Mouse (Mus musculus): Measurements from ENCODE around the gene Matn4. TPM values are rescaled to one million over a fixed set of nuclear protein-coding genes. Genes with fewer than 3 reads are reported as not detected.
A peak's percentile ranks its signal among the peaks of the same experiment; 100 is the strongest.

Gene Matn4
- polyA plus RNA-seq, 1 experiment, result 0.52 TPM

- H3K4me1 ChIP-seq (ENCODE audit: control insufficient read depth, insufficient read depth, insufficient read length, low read length), result peaks cover 24% of the 10 kb centered on the region
- H3K27ac ChIP-seq (replicated peaks; ENCODE audit: low read depth, low read length), result peak overlapping the region; percentile 95
- peak overlapping the region; percentile 89 for H3K4me3 ChIP-seq (ENCODE audit: insufficient read depth, low read depth, low read length)
Measured at GRCm38 (mm10) chr2:164441731-164442130, 36.8 kb upstream of the Matn4 start.

GRCm38 (mm10) chr2:164441155-164441554 lies 36.2 kb upstream of the Matn4 start:
- Histone ChIP-seq H3K27ac (replicated peaks; ENCODE audit: low read depth, low read length) (peak overlapping the region; percentile 95), H3K4me1 (ENCODE audit: control insufficient read depth, insufficient read depth, insufficient read length, low read length) (peaks cover 28% of the 10 kb centered on the region), H3K4me3 (ENCODE audit: insufficient read depth, low read depth, low read length) (peak overlapping the region; percentile 89)

- H3K27ac ChIP-seq (replicated peaks; ENCODE audit: low read depth, low read length), result peak overlapping the region; percentile 95
- H3K4me3 ChIP-seq (ENCODE audit: insufficient read depth, low read depth, low read length), result no peak overlapping the region
- peaks cover 34% of the 10 kb centered on the region for H3K4me1 ChIP-seq (ENCODE audit: control insufficient read depth, insufficient read depth, insufficient read length, low read length)
Measured at GRCm38 (mm10) chr2:164440314-164440713, 35.4 kb upstream of the Matn4 start.

- H3K4me1 ChIP-seq (ENCODE audit: control insufficient read depth, insufficient read depth, insufficient read length, low read length), result peaks cover 41% of the 10 kb centered on the region
- peak overlapping the region; percentile 15 for H3K27ac ChIP-seq (replicated peaks; ENCODE audit: low read depth, low read length)
- H3K4me3 ChIP-seq (ENCODE audit: insufficient read depth, low read depth, low read length), result no peak overlapping the region
Measured at GRCm38 (mm10) chr2:164439001-164439421, 34.1 kb upstream of the Matn4 start.

- no peak overlapping the region for H3K4me3 ChIP-seq (ENCODE audit: insufficient read depth, low read depth, low read length)
- peaks cover 47% of the 10 kb centered on the region for H3K4me1 ChIP-seq (ENCODE audit: control insufficient read depth, insufficient read depth, insufficient read length, low read length)
- peak overlapping the region; percentile 64; the same call in 1 of the 2 replicates for H3K27ac ChIP-seq (replicated peaks; ENCODE audit: low read depth, low read length)
Measured at GRCm38 (mm10) chr2:164438257-164438656, 33.3 kb upstream of the Matn4 start.

GRCm38 (mm10) chr2:164437710-164438109 lies 32.8 kb upstream of the Matn4 start:
- Histone ChIP-seq H3K4me3 (ENCODE audit: insufficient read depth, low read depth, low read length) (no peak overlapping the region), H3K27ac (replicated peaks; ENCODE audit: low read depth, low read length) (peak overlapping the region; percentile 64; the same call in 1 of the 2 replicates), H3K4me1 (ENCODE audit: control insufficient read depth, insufficient read depth, insufficient read length, low read length) (peaks cover 47% of the 10 kb centered on the region)

- no peak overlapping the region for H3K4me3 ChIP-seq (ENCODE audit: insufficient read depth, low read depth, low read length)
- H3K4me1 ChIP-seq (ENCODE audit: control insufficient read depth, insufficient read depth, insufficient read length, low read length), result peaks cover 49% of the 10 kb centered on the region
- H3K27ac ChIP-seq (replicated peaks; ENCODE audit: low read depth, low read length), result peak overlapping the region; percentile 89
Measured at GRCm38 (mm10) chr2:164436961-164437360, 32.0 kb upstream of the Matn4 start.

- Histone ChIP-seq H3K4me1 (ENCODE audit: control insufficient read depth, insufficient read depth, insufficient read length, low read length) (peaks cover 46% of the 10 kb centered on the region), H3K27ac (replicated peaks; ENCODE audit: low read depth, low read length) (peak overlapping the region; percentile 89), H3K4me3 (ENCODE audit: insufficient read depth, low read depth, low read length) (no peak overlapping the region)
Measured at GRCm38 (mm10) chr2:164436215-164436913, 31.4 kb upstream of the Matn4 start.

GRCm38 (mm10) chr2:164435216-164436090 lies 30.5 kb upstream of the Matn4 start:
- no peak overlapping the region for H3K4me3 ChIP-seq (ENCODE audit: insufficient read depth, low read depth, low read length)
- peak overlapping the region; percentile 89 for H3K27ac ChIP-seq (replicated peaks; ENCODE audit: low read depth, low read length)
- peaks cover 43% of the 10 kb centered on the region for H3K4me1 ChIP-seq (ENCODE audit: control insufficient read depth, insufficient read depth, insufficient read length, low read length)

GRCm38 (mm10) chr2:164434681-164435080 lies 29.7 kb upstream of the Matn4 start:
- Histone ChIP-seq H3K4me3 (ENCODE audit: insufficient read depth, low read depth, low read length) (no peak overlapping the region), H3K27ac (replicated peaks; ENCODE audit: low read depth, low read length) (peak overlapping the region; percentile 45), H3K4me1 (ENCODE audit: control insufficient read depth, insufficient read depth, insufficient read length, low read length) (peaks cover 38% of the 10 kb centered on the region)

GRCm38 (mm10) chr2:164433278-164433895 lies 28.4 kb upstream of the Matn4 start:
- Histone ChIP-seq H3K27ac (replicated peaks; ENCODE audit: low read depth, low read length) (peak overlapping the region; percentile 84), H3K4me3 (ENCODE audit: insufficient read depth, low read depth, low read length) (no peak overlapping the region)

GRCm38 (mm10) chr2:164432541-164433191 lies 27.7 kb upstream of the Matn4 start:
- Histone ChIP-seq H3K4me3 (ENCODE audit: insufficient read depth, low read depth, low read length) (no peak overlapping the region), H3K4me1 (ENCODE audit: control insufficient read depth, insufficient read depth, insufficient read length, low read length) (peaks cover 27% of the 10 kb centered on the region), H3K27ac (replicated peaks; ENCODE audit: low read depth, low read length) (peak overlapping the region; percentile 84)

More at GRCm38 (mm10) chr2:164433278-164433895, 28.4 kb upstream of the Matn4 start:
- peaks cover 28% of the 10 kb centered on the region for H3K4me1 ChIP-seq (ENCODE audit: control insufficient read depth, insufficient read depth, insufficient read length, low read length)

- H3K27ac ChIP-seq (replicated peaks; ENCODE audit: low read depth, low read length), result peak overlapping the region; percentile 76
- H3K4me1 ChIP-seq (ENCODE audit: control insufficient read depth, insufficient read depth, insufficient read length, low read length), result peaks cover 27% of the 10 kb centered on the region
- H3K4me3 ChIP-seq (ENCODE audit: insufficient read depth, low read depth, low read length), result no peak overlapping the region
Measured at GRCm38 (mm10) chr2:164431676-164432465, 26.9 kb upstream of the Matn4 start.

GRCm38 (mm10) chr2:164430697-164431096 lies 25.7 kb upstream of the Matn4 start:
- Histone ChIP-seq H3K4me1 (ENCODE audit: control insufficient read depth, insufficient read depth, insufficient read length, low read length) (peaks cover 20% of the 10 kb centered on the region), H3K27ac (replicated peaks; ENCODE audit: low read depth, low read length) (no peak overlapping the region), H3K4me3 (ENCODE audit: insufficient read depth, low read depth, low read length) (no peak overlapping the region)

Measured in brown adipose tissue, adult 24 weeks (tissue).